Mouse (Mus musculus) fibroblast of lung, adult 2 months (primary cell): ENCODE measurements around the gene Clrn3.
A peak's percentile ranks its signal among the peaks of the same experiment; 100 is the strongest.
"Not testable (repeated sequence)": the region's sequence is repeated elsewhere in the genome, so short reads cannot be mapped to it uniquely, and the experiment has no call there.

Source experiments
- DNase-seq: peaks from one replicate; pipeline ENCODE4 v3.0.0-alpha.2; 2011; ENCODE audit warnings: low read depth

The Clrn3 gene

GRCm38 (mm10) chr7:135535908-135536307 lies 7.5 kb upstream of the Clrn3 start:
- DNase-seq, result no peak

DNA sequence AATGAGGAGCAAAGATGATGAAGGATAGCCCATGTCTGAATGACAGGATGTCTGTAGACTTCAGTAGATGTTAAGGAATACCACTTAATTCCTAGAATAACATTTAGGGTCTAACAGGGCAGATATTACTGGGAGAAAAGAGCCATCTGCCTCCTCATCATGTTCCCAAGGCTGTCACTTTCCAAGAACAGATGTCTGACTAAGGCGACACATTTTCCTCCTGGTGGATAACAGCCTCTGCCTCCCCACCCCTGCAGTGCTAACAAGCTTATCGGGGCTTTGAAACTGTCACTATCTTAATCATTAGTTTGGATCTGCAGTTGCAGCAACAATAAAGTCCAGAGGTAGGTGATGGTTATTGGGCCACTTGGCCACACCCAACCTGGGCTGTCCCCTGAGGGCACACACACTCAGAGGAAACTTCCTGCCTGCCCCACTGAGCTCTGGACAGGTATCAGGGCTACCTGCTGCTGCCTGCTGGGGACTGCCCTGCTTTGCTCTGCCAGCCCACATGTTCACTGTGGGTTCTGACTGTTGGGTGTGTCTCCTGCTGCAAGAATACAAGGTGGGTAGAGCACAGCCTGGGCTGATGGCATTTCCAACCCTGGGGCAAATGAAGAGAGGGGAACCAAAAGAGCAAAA lies 6.2 kb upstream of the Clrn3 start:
- DNase-seq, result no peak

- no peak for DNase-seq
These were observed 614 bp upstream of the Clrn3 start for GRCm38 (mm10) chr7:135529068-135529467.

GRCm38 (mm10) chr7:135527169-135527568 lies 1.3 kb downstream of the Clrn3 start:
- DNase-seq, result no peak

DNA sequence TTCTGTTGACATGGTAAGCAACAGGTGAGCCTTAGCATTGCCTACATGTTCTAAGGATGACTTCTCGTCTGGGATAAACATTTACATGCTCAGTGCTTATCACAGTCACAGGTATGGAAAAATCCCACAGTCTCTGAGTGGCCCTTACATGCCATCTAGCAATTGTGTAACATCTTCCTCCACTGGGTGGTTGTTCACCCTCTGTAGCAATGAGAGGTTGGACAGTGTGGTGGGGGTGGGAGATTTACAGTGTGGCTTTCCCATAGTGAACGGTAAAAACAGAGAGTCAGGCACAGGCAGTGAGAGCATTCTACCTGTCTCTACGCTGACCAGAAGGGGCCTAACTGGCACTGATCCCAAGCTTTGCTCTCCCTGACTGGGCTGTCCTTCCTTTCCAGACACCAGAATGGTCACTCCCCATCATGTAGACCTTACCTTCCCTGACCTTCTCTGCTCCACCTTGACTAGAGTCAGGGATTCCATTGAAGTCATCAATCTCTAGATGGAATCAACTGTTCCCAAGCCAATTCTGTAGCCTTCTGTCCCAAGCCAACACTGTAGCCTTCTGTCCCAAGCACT lies 1.8 kb downstream of the Clrn3 start:
- no peak for DNase-seq

DNA sequence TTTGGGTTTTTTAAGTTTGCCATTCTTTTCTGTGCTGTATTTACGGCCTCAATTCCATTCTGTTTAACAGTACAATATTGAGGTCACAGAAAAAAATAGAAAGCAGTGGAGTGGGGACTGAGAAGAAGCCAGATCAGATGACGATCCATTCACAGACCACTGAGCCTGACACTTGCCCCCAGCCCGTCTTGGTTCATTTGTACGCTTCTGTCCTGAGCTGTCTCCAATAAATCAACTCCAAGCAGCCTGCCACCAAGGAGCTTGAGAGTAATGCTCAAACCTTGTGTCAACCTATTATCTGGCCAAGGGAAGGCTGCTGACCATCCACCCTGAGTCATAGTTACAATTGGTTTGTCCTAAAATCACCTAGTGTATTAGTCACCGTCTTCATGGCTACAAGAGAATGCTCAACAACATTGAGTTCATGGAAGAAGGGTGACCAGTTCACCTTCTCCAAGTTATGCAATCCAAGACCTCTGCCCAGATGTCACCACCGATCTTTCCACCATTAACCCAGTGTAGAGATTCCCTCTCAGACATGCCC lies 4.0 kb downstream of the Clrn3 start:
- DNase-seq, result no peak

GRCm38 (mm10) chr7:135523981-135524380 lies 4.5 kb downstream of the Clrn3 start:
- no peak for DNase-seq

DNA sequence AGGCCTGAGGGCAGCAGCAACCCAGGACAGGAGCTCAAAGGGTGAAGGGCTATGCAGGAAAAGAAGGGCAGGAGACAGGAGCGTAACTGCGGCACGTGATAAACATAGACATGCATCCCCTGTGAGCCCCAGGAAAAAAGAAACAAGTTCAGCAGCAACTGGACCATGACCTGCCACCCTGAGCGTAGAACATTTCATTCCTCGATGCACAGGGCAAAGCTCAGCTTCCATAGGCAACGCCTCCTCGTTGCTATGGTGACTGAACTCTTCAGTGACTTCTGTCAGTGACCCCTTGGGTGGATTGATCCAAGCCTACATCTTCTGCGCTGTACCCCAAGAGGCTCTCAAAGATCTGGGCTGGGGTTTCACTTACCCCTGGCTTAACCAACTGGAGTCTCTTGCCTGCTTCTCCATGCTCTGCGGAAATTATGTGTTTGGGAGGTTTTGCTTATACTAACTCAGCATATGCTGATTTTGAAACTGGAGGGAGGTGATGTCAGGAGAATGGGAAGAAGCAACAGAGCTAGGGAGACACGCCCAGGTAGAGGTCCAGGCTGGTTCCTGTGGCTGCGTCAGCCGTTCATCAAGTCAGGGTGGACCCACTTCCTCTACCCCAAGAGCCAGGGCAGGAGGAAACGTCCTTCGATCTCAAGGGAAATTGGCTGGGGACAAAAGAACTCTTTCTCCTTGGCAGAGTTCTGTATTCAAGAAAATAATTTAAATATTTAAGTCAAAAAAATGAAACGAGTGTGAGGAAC lies 6.5 kb downstream of the Clrn3 start:
- no peak for DNase-seq

- no peak for DNase-seq
These were observed 8.2 kb downstream of the Clrn3 start for GRCm38 (mm10) chr7:135520241-135520640.

- no peak for DNase-seq
These were observed 11.3 kb downstream of the Clrn3 start for GRCm38 (mm10) chr7:135517191-135517590.

DNA sequence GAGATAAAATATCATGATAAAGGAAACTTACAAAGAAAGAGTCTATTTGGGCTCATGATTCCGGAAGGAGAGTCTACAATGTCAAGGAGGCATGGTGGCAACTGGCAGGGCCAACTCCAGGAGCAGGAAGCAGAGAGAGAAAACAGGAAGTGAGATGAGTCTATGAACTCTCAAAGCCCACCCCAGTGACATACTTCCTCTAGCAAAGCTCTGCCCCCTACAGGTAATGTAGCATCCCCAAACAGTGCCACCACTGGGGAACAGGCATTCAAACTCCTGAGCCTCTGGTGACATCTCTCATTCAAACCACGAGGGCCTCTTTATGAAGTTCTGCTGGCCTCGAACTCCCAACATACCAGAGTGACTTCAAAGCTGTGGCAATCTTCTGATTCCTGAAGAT lies 16.7 kb downstream of the Clrn3 start:
- DNase-seq, result no peak

DNA sequence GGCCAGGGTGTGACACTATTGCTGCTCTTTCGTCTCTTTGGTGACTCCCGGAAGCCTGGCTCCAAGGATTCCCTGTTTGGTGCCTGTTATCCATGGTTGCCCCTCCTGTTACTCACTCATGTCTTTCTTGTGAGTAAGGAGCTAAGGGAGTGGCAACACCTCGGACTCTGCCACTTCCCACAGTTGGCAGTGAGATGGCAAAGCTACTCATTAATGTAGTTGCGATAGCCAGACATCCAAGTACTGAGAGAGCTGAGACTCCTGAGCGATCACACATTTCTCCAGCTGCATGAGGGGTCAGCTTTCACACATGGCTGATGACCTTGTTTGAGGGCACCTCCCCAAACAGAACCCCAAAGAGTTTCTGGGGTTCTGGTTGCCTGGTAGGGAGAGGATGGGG lies 18.0 kb downstream of the Clrn3 start:
- DNase-seq, result no peak

GRCm38 (mm10) chr7:135509272-135509671 lies 19.2 kb downstream of the Clrn3 start:
- peak; percentile 51 for DNase-seq

DNA sequence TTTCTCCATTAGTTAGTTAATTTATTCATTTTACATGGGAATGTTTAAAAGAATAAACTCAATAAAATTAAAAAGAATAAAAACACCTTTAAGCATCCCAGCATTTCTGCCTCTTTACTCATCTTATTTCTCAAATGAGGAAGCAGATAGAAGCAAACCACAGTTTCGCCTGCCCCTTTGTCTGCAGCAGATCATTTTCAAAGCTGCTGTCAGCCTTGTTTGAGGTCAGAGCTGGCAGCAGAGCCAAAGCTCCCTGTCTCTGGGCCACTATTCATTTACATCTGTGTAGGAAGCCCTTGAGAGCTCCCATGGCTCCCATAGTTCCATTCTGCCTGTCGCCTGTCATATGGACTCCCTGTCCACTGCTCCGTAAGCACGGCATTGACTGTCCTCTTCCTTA lies 19.9 kb downstream of the Clrn3 start:
- DNase-seq, result no peak

DNA sequence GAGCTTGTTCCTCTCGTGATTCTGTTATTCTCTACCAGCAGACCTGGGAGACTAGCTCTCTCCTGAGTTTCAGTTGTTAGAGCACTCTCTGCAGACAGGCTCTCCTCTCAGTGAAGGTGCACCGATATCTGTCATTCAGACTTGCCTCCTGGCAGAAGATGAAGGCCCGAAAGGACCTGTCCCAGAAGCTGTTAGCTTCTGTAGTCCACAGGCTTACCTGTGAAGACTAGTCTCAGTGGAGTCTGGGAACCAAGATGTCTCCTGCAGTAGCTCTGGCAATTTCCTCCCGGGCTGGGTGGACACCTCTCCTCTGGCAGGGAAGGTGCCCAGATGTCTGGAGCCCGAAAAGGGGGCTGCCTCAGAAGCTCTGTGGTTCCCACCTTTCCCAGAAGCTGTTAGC lies 21.9 kb downstream of the Clrn3 start:
- not testable (repeated sequence) for DNase-seq

GRCm38 (mm10) chr7:135499403-135499802 lies 29.1 kb downstream of the Clrn3 start:
- no peak for DNase-seq

GRCm38 (mm10) chr7:135498565-135499186 lies 29.8 kb downstream of the Clrn3 start:
- DNase-seq, result no peak

DNA sequence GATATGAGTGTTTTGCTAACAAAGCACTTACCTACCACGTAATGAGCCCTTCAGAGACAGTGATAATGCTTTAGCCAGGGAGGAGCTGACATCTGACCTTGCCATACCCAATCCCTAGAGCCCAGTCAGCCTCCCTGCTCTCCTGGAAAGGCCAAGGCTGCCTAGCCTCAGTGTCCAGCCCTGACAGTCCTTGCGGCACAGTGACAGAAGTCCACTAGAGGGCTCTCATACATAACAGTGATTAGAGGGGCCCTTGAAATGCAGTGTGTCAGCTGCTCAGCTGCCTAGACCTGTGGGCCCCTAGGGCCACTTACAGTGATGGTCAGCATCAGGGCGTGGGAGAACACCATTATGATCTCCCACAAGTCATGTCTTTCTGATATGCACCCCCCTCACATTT lies 33.2 kb downstream of the Clrn3 start:
- DNase-seq, result no peak

GRCm38 (mm10) chr7:135490500-135490886 lies 38.0 kb downstream of the Clrn3 start:
- no peak for DNase-seq

DNA sequence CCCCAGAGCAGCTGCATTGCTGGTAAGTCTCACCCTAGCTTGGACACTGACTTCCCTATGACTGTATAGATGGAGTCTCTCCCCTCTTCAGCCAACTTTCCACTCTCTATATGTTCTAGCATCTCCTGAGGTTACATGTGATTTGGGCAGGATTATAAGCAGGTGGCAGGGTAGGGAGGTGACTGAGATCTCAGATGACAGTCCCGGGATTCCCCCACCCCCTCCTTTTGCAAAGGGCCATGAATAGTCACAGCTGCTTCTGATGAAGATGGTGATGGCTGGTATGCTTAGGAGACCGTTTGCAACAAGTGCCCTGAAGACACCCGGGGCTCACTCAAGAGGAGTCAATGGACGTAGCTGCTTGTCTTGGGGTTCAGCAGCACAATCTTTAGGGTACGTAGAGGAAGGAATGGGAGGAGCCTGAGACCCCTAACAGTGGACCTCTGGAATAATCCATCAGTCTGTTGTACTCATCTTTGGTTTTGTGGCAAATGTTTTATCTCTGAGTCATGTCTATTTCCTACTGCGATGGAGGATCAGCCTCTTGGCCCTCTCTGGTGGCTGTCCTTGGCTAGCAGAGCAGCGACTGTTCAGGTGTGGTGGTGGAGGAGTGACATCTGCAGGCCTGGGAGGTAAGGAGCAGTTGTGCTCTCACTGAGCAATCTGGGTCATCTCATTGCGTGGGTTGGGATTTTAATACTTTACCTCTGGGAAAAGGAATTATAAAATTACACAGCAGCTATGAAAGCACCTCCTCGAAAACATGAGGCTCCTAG lies 38.5 kb downstream of the Clrn3 start:
- no peak for DNase-seq

DNA sequence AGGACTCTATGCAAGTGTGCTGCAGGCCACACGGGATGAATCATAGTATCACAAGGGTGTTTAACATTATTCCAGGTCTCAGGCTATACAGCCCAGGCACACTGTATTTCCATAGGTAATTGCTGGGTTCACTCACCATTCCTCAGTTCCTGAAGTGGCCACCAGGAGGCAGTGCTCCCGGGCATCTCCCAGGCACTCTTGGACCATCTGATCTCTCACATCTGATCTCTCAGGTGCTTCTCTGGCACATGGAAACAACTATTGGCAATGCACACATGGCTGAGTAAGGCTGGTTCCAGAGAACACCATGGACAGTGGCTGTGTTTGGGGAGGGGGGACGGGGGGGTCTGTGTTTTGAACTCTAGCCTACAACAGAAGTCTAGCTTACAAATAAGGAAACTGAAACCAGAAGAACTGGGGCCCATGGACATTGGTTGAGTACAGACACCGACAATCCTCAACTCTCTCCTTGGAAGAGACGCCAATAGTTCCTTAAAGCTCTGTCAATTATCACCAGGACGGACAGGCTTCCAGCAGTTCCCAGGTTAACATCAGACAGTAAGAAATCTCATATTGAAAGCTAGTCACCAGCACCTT lies 40.1 kb downstream of the Clrn3 start:
- DNase-seq, result no peak

DNA sequence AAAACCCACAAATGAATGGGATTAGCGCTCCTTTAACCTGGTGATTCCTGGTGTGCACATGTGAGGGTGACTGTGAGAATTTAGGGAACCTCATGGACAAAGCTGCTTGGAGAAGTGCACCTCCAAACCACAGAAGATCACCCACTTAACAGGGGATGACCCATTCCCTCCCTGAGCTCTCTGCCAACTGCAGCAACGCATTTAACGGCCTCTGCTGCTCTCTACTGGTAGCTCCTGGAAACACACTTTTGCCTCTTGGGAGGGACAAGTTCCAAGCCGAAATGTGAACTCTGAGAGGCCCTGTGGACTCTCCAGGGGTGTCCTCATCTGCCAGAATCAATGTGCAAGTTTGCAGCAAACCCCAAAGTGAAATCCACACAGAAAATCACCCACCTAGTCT lies 41.0 kb downstream of the Clrn3 start:
- DNase-seq, result no peak
